Comparison of ENCODE assay signal across 8 mouse cellular contexts in genomic region chr11:3291311-3292061, GRCm38 (mm10). TPM values are rescaled to one million over a fixed set of nuclear protein-coding genes. Genes with fewer than 3 reads are reported as not detected.
A peak's percentile ranks its signal among the peaks of the same experiment; 100 is the strongest.
DNase-seq lines count a peak whose midpoint lies in the region; ATAC-seq and TF ChIP-seq lines count a peak whose summit lies in the region.

No protein-coding gene starts in this region.

- H3K9me3 ChIP-seq in G1E (replicated peaks): no peaks in the 10 kb centered on the region
- H3K9me3 ChIP-seq in forebrain, embryonic 12.5 days: no peaks in the 10 kb centered on the region
- no peaks in the 10 kb centered on the region for H3K9me3 ChIP-seq in intestine, postnatal 0 days (ENCODE audit: control insufficient read depth)
- no peaks in the 10 kb centered on the region for H3K9me3 ChIP-seq in stomach, postnatal 0 days (ENCODE audit: control insufficient read depth, low read length)

- WGBS in forebrain, embryonic 12.5 days: under 1% methylated on average over 26 of the region's 26 CpGs
- WGBS in intestine, postnatal 0 days: under 1% methylated on average over 26 of the region's 26 CpGs
- 3% methylated on average over 26 of the region's 26 CpGs for WGBS in stomach, postnatal 0 days

- peak; percentile 96 for DNase-seq in heart, adult 11 months
- no peak for DNase-seq in heart, adult 9 months (ENCODE audit: low spot score in 2 of 2)
- DNase-seq in G1E (ENCODE audit: low spot score): no peak
- peak; percentile 28 for DNase-seq in mesoderm, embryonic 11.5 days (ENCODE audit: low read depth, low spot score)
- DNase-seq in stomach, postnatal 0 days (ENCODE audit: low spot score): peak; percentile 35
- no peak for DNase-seq in left cerebral cortex, adult 9 months (ENCODE audit: low spot score in 2 of 2)

- no peak for TF ChIP-seq EP300 in stomach, postnatal 0 days (optimal IDR thresholded peaks at IDR 0.05)

- H3K4me2 ChIP-seq in forebrain, embryonic 12.5 days: peak overlapping the region; percentile 89
- H3K4me2 ChIP-seq in intestine, postnatal 0 days (replicated peaks; ENCODE audit: low read depth): peak overlapping the region; percentile 99
- H3K4me2 ChIP-seq in stomach, postnatal 0 days (replicated peaks; ENCODE audit: low read depth): peak overlapping the region; percentile 100

- H3K9ac ChIP-seq in forebrain, embryonic 12.5 days: peak overlapping the region; percentile 97
- peak overlapping the region; percentile 84 for H3K9ac ChIP-seq in intestine, postnatal 0 days (ENCODE audit: low read depth, low read length)
- peak overlapping the region; percentile 92 for H3K9ac ChIP-seq in stomach, postnatal 0 days (ENCODE audit: low read length)

- peak overlapping the region; percentile 100 for H3K27ac ChIP-seq in forebrain, embryonic 12.5 days
- peak overlapping the region; percentile 79 for H3K27ac ChIP-seq in intestine, postnatal 0 days (ENCODE audit: low read depth, low read length)
- peak overlapping the region; percentile 99 for H3K27ac ChIP-seq in stomach, postnatal 0 days (replicated peaks)

- H3K4me1 ChIP-seq in G1E (ENCODE audit: insufficient read depth, low read depth, low read length): peaks cover 78% of the 10 kb centered on the region
- H3K4me1 ChIP-seq in forebrain, embryonic 12.5 days: peaks cover 53% of the 10 kb centered on the region
- H3K4me1 ChIP-seq in intestine, postnatal 0 days (replicated peaks; ENCODE audit: control insufficient read depth, insufficient read depth, low read length): 0 out of 2 replicates have a peak, but pooled peaks cover 7% of the 10 kb centered on the region
- H3K4me1 ChIP-seq in stomach, postnatal 0 days (replicated peaks; ENCODE audit: control insufficient read depth, insufficient read depth): peaks cover 8% of the 10 kb centered on the region

- H3K27me3 ChIP-seq in G1E (ENCODE audit: insufficient read depth, low read length): no peaks in the 10 kb centered on the region
- no peaks in the 10 kb centered on the region for H3K27me3 ChIP-seq in forebrain, embryonic 12.5 days
- no peaks in the 10 kb centered on the region for H3K27me3 ChIP-seq in intestine, postnatal 0 days (replicated peaks; ENCODE audit: control insufficient read depth, insufficient read depth, low read length)
- no peaks in the 10 kb centered on the region for H3K27me3 ChIP-seq in stomach, postnatal 0 days (ENCODE audit: control insufficient read depth, insufficient read depth, low read length)

- peak overlapping the region; percentile 93 for H3K4me3 ChIP-seq in G1E (ENCODE audit: low read depth, low read length)
- H3K4me3 ChIP-seq in forebrain, embryonic 12.5 days (replicated peaks): peak overlapping the region; percentile 91
- H3K4me3 ChIP-seq in intestine, postnatal 0 days (ENCODE audit: low read depth, low read length): peak overlapping the region; percentile 88
- peak overlapping the region; percentile 83 for H3K4me3 ChIP-seq in stomach, postnatal 0 days (ENCODE audit: low read depth, low read length)

- peaks cover 56% of the 10 kb centered on the region for H3K36me3 ChIP-seq in G1E (replicated peaks)
- H3K36me3 ChIP-seq in forebrain, embryonic 12.5 days (replicated peaks): peaks cover 31% of the 10 kb centered on the region
- peaks cover 25% of the 10 kb centered on the region for H3K36me3 ChIP-seq in intestine, postnatal 0 days (ENCODE audit: control insufficient read depth, insufficient read depth)
- H3K36me3 ChIP-seq in stomach, postnatal 0 days (ENCODE audit: control insufficient read depth, insufficient read depth, low read length): peaks cover 10% of the 10 kb centered on the region; the same call in 1 of the 2 replicates

- TF ChIP-seq CTCF in G1E (IDR thresholded peaks at IDR 0.05; ENCODE audit: low read depth, low read length): no peak
- TF ChIP-seq CTCF in intestine, postnatal 0 days (IDR thresholded peaks at IDR 0.05; ENCODE audit: low read depth): no peak
- TF ChIP-seq CTCF in stomach, postnatal 0 days (IDR thresholded peaks at IDR 0.05; ENCODE audit: low read depth): no peak

- no peak for ATAC-seq in G1E (ENCODE audit: extremely low read depth, insufficient number of reproducible peaks, low FRiP score, poor library complexity, severe bottlenecking)
- ATAC-seq in forebrain, embryonic 12.5 days (ENCODE audit: low FRiP score): no peak
- no peak for ATAC-seq in intestine, postnatal 0 days
- no peak for ATAC-seq in stomach, postnatal 0 days (ENCODE audit: low FRiP score, low TSS enrichment)

RNA-seq across cellular contexts. Expression of gene Patz1, which starts 2.8 kb away (rescaled TPM):
- total RNA-seq in G1E (2014; fragmentation: Nextera tagmentation) (71.9 and 89.1 TPM in 2 replicates), G1E (2017) (56.5 and 66.6 TPM in 2 replicates)
- polyA plus RNA-seq in G1E (2012): 86.1 and 112 TPM in 2 replicates
- polyA plus RNA-seq in forebrain, embryonic 12.5 days (2016; fragmentation: Nextera tagmentation; extraction: Ambion mirVana): 126 and 128 TPM in 2 replicates
- 10.7 and 12.1 TPM in 2 replicates for polyA plus RNA-seq in intestine, postnatal 0 days (2015; fragmentation: Nextera tagmentation; extraction: Ambion mirVana)
- polyA plus RNA-seq in stomach, postnatal 0 days (2015; fragmentation: Nextera tagmentation; extraction: Ambion mirVana): 12.2 and 14.1 TPM in 2 replicates

RNA-seq across cellular contexts. Expression of gene Drg1, which starts 25.3 kb away (rescaled TPM):
- total RNA-seq in G1E (2014; fragmentation: Nextera tagmentation) (190 and 198 TPM in 2 replicates), G1E (2017) (282 and 303 TPM in 2 replicates)
- polyA plus RNA-seq in G1E (2012): 101 and 116 TPM in 2 replicates
- polyA plus RNA-seq in forebrain, embryonic 12.5 days (2016; fragmentation: Nextera tagmentation; extraction: Ambion mirVana): 268 and 271 TPM in 2 replicates
- polyA plus RNA-seq in intestine, postnatal 0 days (2015; fragmentation: Nextera tagmentation; extraction: Ambion mirVana): 85.5 and 93.7 TPM in 2 replicates
- 103 and 109 TPM in 2 replicates for polyA plus RNA-seq in stomach, postnatal 0 days (2015; fragmentation: Nextera tagmentation; extraction: Ambion mirVana)

RNA-seq across cellular contexts. Expression of gene Pik3ip1, which starts 38.7 kb away (rescaled TPM):
- 0.53 and 0.92 TPM in 2 replicates for total RNA-seq in G1E (2014; fragmentation: Nextera tagmentation)
- 2.2 and 2.4 TPM in 2 replicates for total RNA-seq in G1E (2017)
- polyA plus RNA-seq in G1E (2012): 4.8 and 5.4 TPM in 2 replicates
- polyA plus RNA-seq in forebrain, embryonic 12.5 days (2016; fragmentation: Nextera tagmentation; extraction: Ambion mirVana): 12.8 and 13.3 TPM in 2 replicates
- 6.5 and 6.8 TPM in 2 replicates for polyA plus RNA-seq in intestine, postnatal 0 days (2015; fragmentation: Nextera tagmentation; extraction: Ambion mirVana)
- polyA plus RNA-seq in stomach, postnatal 0 days (2015; fragmentation: Nextera tagmentation; extraction: Ambion mirVana): 8.9 and 9.0 TPM in 2 replicates

Comparison
In these comparisons a context has a peak if more than half of its experiments do, and no peak if none do; other contexts are left out.
1. DNase-seq: peak in heart, adult 11 months (single experiment), mesoderm, embryonic 11.5 days (single experiment) and stomach, postnatal 0 days (single experiment); none in heart, adult 9 months (0 of 2), G1E (single experiment) and left cerebral cortex, adult 9 months (0 of 2).
2. Peak in every context shown above with its lines, with median percentiles within 50 percentile points of each other: H3K4me3 ChIP-seq, H3K27ac ChIP-seq, H3K4me2 ChIP-seq and H3K9ac ChIP-seq.